Mouse (Mus musculus) embryonic facial prominence, embryonic 14.5 days (tissue): ENCODE measurements around the gene Atp1a4. TPM values are rescaled to one million over a fixed set of nuclear protein-coding genes. Genes with fewer than 3 reads are reported as not detected.

ENCODE experiments used
- ATAC-seq: fragments of 200-750 bp; cut with Nextera tagmentation; 2 replicates; pipeline ENCODE4 v1.8.0; 2017; ENCODE audit warnings: low read depth, moderate number of reproducible peaks, moderate TSS enrichment
- DNase-seq: peaks from one replicate; pipeline ENCODE4 v3.0.0-alpha.2; 2015; ENCODE audit warnings: low spot score
- H3K27ac ChIP-seq: fragments of 300-500 bp; sonication (generic); replicated peaks from 2 replicates; pipeline ENCODE4 v1.5.1; 2014; ENCODE audit warnings: low read depth, mild to moderate bottlenecking, low read length, moderate library complexity
- H3K27me3 ChIP-seq: fragments of 300-500 bp; sonication (generic); replicated peaks from 2 replicates; pipeline ENCODE4 v1.6.1; 2014; ENCODE audit warnings: low read length; ENCODE audit not compliant: control insufficient read depth, insufficient read depth
- H3K36me3 ChIP-seq: fragments of 300-500 bp; sonication (generic); 2 replicates; pipeline ENCODE4 v1.6.1; 2014; ENCODE audit warnings: low read length, mixed read lengths; ENCODE audit not compliant: control insufficient read depth, insufficient read depth
- H3K4me1 ChIP-seq: fragments of 300-500 bp; sonication (generic); 2 replicates; pipeline ENCODE4 v1.6.1; 2014; ENCODE audit warnings: antibody characterized with exemption, low read length; ENCODE audit not compliant: control insufficient read depth, insufficient read depth
- H3K4me2 ChIP-seq: fragments of 300-500 bp; sonication (generic); 2 replicates; pipeline ENCODE4 v1.6.1; 2014; ENCODE audit warnings: low read depth, mild to moderate bottlenecking, low read length, moderate library complexity, mixed read lengths
- H3K4me3 ChIP-seq: fragments of 300-500 bp; sonication (generic); 2 replicates; pipeline ENCODE4 v1.5.1; 2014; ENCODE audit warnings: low read depth, mild to moderate bottlenecking, low read length
- H3K9ac ChIP-seq: fragments of 300-500 bp; sonication (generic); 2 replicates; pipeline ENCODE4 v1.6.1; 2014; ENCODE audit warnings: low read depth, mild to moderate bottlenecking, low read length, moderate library complexity, mixed read lengths
- H3K9me3 ChIP-seq: fragments of 300-500 bp; sonication (generic); 2 replicates; pipeline ENCODE4 v1.6.1; 2016; ENCODE audit warnings: low read length; ENCODE audit not compliant: control insufficient read depth
- WGBS: fragments of 180-500 bp; shearing (Covaris S2); extraction: QIAGEN DNeasy Blood & Tissue Kit; methylation state at CpG from one replicate; pipeline ENCODE4 v1.1.7; 2014; 5-methylcytosine and 5-hydroxymethylcytosine counted together
- polyA plus RNA-seq: library from polyadenylated mRNA; unstranded; fragments of >200 nt; fragmentation: Nextera tagmentation; extraction: Ambion mirVana; gene quantifications from 2 replicates; pipeline ENCODE4 v1.2.1, GENCODE M21; 2014

Atp1a4 gene
- polyA plus RNA-seq, 1 experiment from 2014 or later = not detected

DNA sequence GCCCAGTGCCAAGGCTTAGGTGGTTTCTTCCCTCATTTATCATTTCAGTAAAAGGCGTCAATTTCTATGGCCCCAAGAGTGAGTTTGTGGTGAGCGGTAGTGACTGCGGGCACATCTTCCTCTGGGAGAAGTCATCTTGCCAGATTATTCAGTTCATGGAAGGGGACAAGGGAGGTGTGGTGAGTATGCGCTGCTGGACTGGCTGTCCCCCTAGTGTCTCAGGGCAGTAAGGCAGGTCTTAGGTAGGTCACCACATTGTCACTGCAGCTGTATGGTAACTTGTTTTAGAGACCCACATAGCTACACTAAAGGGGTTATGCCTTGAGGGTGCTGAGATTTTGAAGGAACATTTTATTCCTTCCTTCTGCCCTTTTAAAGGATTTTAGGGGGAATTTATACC is 69.3 kb downstream of the Atp1a4 start:
- WGBS = 70% methylated on average over 4 of the region's 4 CpGs
- no peak overlapping the region for H3K4me3 ChIP-seq
- H3K4me2 ChIP-seq = no peak overlapping the region
- DNase-seq (no peak), ATAC-seq (no peak; the same call in 1 of the 2 replicates)
- no peak overlapping the region for H3K27ac ChIP-seq
- H3K9ac ChIP-seq = no peak overlapping the region
- no peaks in the 10 kb centered on the region for H3K9me3 ChIP-seq
- peaks cover 94% of the 10 kb centered on the region for H3K36me3 ChIP-seq
- H3K4me1 ChIP-seq = no peaks in the 10 kb centered on the region
- H3K27me3 ChIP-seq = no peaks in the 10 kb centered on the region

- Histone ChIP-seq H3K27me3 (no peaks in the 10 kb centered on the region), H3K9ac (no peak overlapping the region), H3K9me3 (no peaks in the 10 kb centered on the region), H3K4me3 (no peak overlapping the region), H3K4me2 (no peak overlapping the region), H3K4me1 (no peaks in the 10 kb centered on the region), H3K36me3 (peaks cover 90% of the 10 kb centered on the region), H3K27ac (no peak overlapping the region)
- ATAC-seq (no peak), DNase-seq (no peak)
- 95% methylated on average over 10 of the region's 10 CpGs for WGBS
Observed at GRCm38 (mm10) chr1:172186401-172187289, 71.6 kb downstream of the Atp1a4 start.

- Histone ChIP-seq H3K36me3 (peaks cover 88% of the 10 kb centered on the region), H3K27ac (no peak overlapping the region), H3K4me3 (no peak overlapping the region), H3K4me2 (no peak overlapping the region), H3K9me3 (no peaks in the 10 kb centered on the region), H3K9ac (no peak overlapping the region), H3K27me3 (no peaks in the 10 kb centered on the region), H3K4me1 (no peaks in the 10 kb centered on the region)
- no peak for ATAC-seq
- DNase-seq = no peak
Observed at GRCm38 (mm10) chr1:172183915-172184314, 74.3 kb downstream of the Atp1a4 start.

GRCm38 (mm10) chr1:172183056-172183455 is 75.2 kb downstream of the Atp1a4 start:
- H3K4me3 ChIP-seq = no peak overlapping the region
- H3K27me3 ChIP-seq = no peaks in the 10 kb centered on the region
- H3K9ac ChIP-seq = no peak overlapping the region
- ATAC-seq (no peak), DNase-seq (no peak)
- peaks cover 88% of the 10 kb centered on the region for H3K36me3 ChIP-seq
- no peak overlapping the region for H3K4me2 ChIP-seq
- H3K9me3 ChIP-seq = no peaks in the 10 kb centered on the region
- no peaks in the 10 kb centered on the region for H3K4me1 ChIP-seq
- 97% methylated on average over 6 of the region's 6 CpGs for WGBS
- no peak overlapping the region for H3K27ac ChIP-seq

DNA sequence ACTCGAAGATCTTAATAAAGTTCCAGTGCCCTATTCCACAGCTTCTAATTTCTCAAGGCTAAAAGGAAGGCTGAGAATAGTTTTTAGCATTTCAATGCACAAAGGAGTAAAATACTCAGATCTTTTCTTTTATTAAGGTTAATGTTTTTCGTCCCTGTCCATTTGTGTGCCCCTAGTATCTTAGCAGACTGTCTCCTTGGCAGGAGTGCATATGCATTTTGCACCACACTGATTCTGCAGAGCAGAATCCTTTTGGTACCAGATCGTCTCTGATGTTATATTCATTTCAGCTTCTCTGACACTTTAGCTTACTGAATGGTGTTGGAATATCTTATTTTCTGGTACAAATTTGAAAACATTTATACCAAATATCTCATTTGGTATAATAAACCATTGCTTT is 76.4 kb downstream of the Atp1a4 start:
- no peaks in the 10 kb centered on the region for H3K4me1 ChIP-seq

DNA sequence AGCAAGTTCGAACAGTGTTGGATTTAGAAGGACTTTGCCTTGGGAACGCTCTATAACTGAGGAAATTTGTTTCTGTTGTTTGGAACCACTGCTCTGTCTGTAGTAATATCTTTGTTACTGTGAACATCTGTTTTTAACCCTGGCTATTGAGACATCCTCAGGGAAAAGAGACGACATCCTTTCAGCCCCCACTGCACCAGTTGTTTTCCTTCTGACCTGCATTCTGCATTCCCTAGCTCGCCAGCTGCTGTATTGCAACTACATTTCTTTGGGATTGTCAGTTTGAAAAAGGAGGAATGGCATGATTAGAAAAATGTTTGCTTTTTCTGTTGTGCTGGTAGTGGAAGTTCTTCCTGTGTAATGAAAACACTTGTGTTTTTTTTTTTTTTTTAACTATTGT is 77.3 kb downstream of the Atp1a4 start:
- Histone ChIP-seq H3K36me3 (peaks cover 82% of the 10 kb centered on the region), H3K4me3 (no peak overlapping the region), H3K4me2 (no peak overlapping the region), H3K4me1 (no peaks in the 10 kb centered on the region), H3K27ac (peak overlapping the region; percentile 19; the same call in 1 of the 2 replicates), H3K27me3 (no peaks in the 10 kb centered on the region), H3K9ac (no peak overlapping the region), H3K9me3 (no peaks in the 10 kb centered on the region)
- ATAC-seq = no peak
- 51% methylated on average over 4 of the region's 4 CpGs for WGBS
- DNase-seq = peak; percentile 54

More for the DNA sequence above, 76.4 kb downstream of the Atp1a4 start:
- Histone ChIP-seq H3K4me3 (no peak overlapping the region), H3K27me3 (no peaks in the 10 kb centered on the region), H3K4me2 (no peak overlapping the region), H3K9ac (no peak overlapping the region), H3K9me3 (no peaks in the 10 kb centered on the region), H3K36me3 (peaks cover 86% of the 10 kb centered on the region), H3K27ac (no peak overlapping the region)
- ATAC-seq (no peak), DNase-seq (no peak)
- WGBS = 88% methylated on average over 3 of the region's 3 CpGs

DNA sequence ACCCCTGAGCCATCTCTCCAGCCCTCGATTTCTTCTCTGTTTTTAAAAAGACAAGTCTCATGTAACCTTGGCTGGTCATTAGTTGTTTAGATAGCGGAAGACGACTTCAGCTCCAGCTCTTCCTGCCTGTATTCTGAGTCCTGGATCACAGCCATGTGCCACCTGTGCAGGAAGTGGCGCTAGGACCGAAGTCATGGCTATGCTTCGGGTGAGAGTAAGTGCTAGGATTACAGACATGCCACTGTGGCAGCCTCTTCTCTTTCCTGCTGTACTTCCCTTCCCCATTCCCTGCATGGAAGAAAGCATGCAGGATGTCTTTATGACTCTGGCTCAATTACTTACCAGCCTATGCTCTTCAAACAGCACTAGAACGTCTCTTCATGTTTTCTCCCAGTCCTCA is 79.1 kb downstream of the Atp1a4 start:
- ATAC-seq = no peak
- no peaks in the 10 kb centered on the region for H3K27me3 ChIP-seq
- H3K4me1 ChIP-seq = no peaks in the 10 kb centered on the region
- peaks cover 82% of the 10 kb centered on the region for H3K36me3 ChIP-seq
- H3K9ac ChIP-seq = no peak overlapping the region
- DNase-seq = peak; percentile 29
- H3K4me2 ChIP-seq = no peak overlapping the region
- H3K27ac ChIP-seq = no peak overlapping the region
- H3K9me3 ChIP-seq = no peaks in the 10 kb centered on the region
- no peak overlapping the region for H3K4me3 ChIP-seq
- 78% methylated on average over 7 of the region's 7 CpGs for WGBS

GRCm38 (mm10) chr1:172177791-172178190 is 80.4 kb downstream of the Atp1a4 start:
- no peak overlapping the region for H3K4me3 ChIP-seq
- no peak for DNase-seq
- no peaks in the 10 kb centered on the region for H3K27me3 ChIP-seq
- 86% methylated on average over 7 of the region's 7 CpGs for WGBS
- no peak overlapping the region for H3K9ac ChIP-seq
- H3K9me3 ChIP-seq = no peaks in the 10 kb centered on the region
- no peak overlapping the region for H3K4me2 ChIP-seq
- H3K36me3 ChIP-seq = peaks cover 88% of the 10 kb centered on the region
- ATAC-seq = no peak
- no peak overlapping the region for H3K27ac ChIP-seq
- H3K4me1 ChIP-seq = no peaks in the 10 kb centered on the region
